Mouse (Mus musculus) cerebellum, adult 11-12 months (tissue): ENCODE measurements around the gene Mfsd11.

ENCODE experiments used
- DNase-seq: peaks from one replicate; pipeline ENCODE4 v3.0.0; 2022

Mfsd11 gene

GRCm38 (mm10) chr11:116852291-116852890 is at the start of gene Mfsd11:
Gene Mfsd11, plus strand, starts transcription at chr11:116852440.
- DNase-seq = peak; percentile 79

GRCm38 (mm10) chr11:116802709-116803108 is 49.5 kb upstream of the Mfsd11 start:
- no peak for DNase-seq

- DNase-seq = no peak
Measured at GRCm38 (mm10) chr11:116806136-116807071, 45.8 kb upstream of the Mfsd11 start.

GRCm38 (mm10) chr11:116807116-116807515 is 45.1 kb upstream of the Mfsd11 start:
- DNase-seq = no peak

- no peak for DNase-seq
Measured at GRCm38 (mm10) chr11:116807526-116807925, 44.7 kb upstream of the Mfsd11 start.

- DNase-seq = peak; percentile 83
Measured at GRCm38 (mm10) chr11:116807938-116808606, 44.2 kb upstream of the Mfsd11 start.

- DNase-seq = no peak
Measured at GRCm38 (mm10) chr11:116808811-116809395, 43.3 kb upstream of the Mfsd11 start.

- DNase-seq = peak; percentile 42
Measured at GRCm38 (mm10) chr11:116809520-116809919, 42.7 kb upstream of the Mfsd11 start.

- DNase-seq = no peak
Measured at GRCm38 (mm10) chr11:116810528-116810927, 41.7 kb upstream of the Mfsd11 start.

GRCm38 (mm10) chr11:116810983-116811901 is 41.0 kb upstream of the Mfsd11 start:
- peak; percentile 88 for DNase-seq

- peak; percentile 58 for DNase-seq
Measured at GRCm38 (mm10) chr11:116812793-116813529, 39.3 kb upstream of the Mfsd11 start.

GRCm38 (mm10) chr11:116813610-116814009 is 38.6 kb upstream of the Mfsd11 start:
- peak; percentile 34 for DNase-seq

- DNase-seq = peak; percentile 38
Measured at GRCm38 (mm10) chr11:116814076-116814883, 38.0 kb upstream of the Mfsd11 start.

- DNase-seq = no peak
Measured at GRCm38 (mm10) chr11:116814884-116815415, 37.3 kb upstream of the Mfsd11 start.

GRCm38 (mm10) chr11:116816769-116817168 is 35.5 kb upstream of the Mfsd11 start:
- peak; percentile 8 for DNase-seq

- peak; percentile 3 for DNase-seq
Measured at GRCm38 (mm10) chr11:116817567-116817966, 34.7 kb upstream of the Mfsd11 start.

- DNase-seq = no peak
Measured at GRCm38 (mm10) chr11:116818722-116819121, 33.5 kb upstream of the Mfsd11 start.

- no peak for DNase-seq
Measured at GRCm38 (mm10) chr11:116819932-116820593, 32.2 kb upstream of the Mfsd11 start.
